Mouse (Mus musculus) frontal cortex, postnatal 14 days (tissue): ENCODE results near the gene Itgb3.

Experiments used
- DNase-seq, 2 experiments: peaks; one replicate each; pipeline ENCODE4 v3.0.0; 2022; ENCODE audit warnings: low spot score in 2 of 2

Itgb3 gene

DNA sequence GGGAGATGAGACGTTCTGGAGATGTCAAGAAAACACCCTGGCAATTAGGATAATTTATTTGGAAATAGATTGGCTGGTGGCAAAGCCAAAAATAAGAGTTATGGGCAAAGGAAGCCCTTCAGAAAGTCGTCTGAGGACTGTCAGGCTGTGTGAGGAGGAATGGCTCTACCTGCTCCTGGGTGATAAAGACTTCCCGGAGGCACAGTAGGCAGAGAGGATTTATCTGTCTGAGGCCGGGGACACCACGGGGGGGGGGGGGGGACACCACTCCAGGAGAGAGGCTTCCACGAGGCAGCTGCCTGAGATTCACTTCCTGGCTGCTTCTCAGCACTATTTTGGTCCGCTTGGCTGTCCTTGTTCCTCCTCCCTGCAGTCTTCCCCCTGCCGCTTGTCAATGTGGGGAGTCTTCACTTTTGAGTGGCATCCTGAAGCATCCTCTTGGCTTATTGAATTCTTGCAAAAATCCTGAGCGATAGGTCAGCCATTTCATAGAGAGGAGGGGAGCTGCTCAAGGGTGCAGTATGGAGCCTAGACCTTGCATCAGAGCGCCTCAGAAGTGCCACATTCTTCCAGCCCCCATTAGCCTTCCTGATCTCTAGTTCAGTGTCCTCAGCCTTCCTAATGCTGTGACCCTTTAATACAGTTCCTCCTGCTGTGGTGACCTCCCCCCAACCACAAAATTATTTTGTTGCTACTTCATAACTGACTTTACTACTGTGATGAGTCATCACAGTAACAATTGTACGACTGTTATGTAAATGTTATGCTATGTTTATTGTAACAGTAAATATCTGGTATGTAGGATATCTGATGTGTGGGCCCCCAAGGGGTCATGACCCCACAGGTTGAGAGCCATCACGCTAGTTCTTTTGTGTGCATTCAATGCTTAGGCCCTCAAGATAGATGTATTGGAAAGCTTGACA is 14.5 kb downstream of the Itgb3 start:
- no peak for DNase-seq

DNA sequence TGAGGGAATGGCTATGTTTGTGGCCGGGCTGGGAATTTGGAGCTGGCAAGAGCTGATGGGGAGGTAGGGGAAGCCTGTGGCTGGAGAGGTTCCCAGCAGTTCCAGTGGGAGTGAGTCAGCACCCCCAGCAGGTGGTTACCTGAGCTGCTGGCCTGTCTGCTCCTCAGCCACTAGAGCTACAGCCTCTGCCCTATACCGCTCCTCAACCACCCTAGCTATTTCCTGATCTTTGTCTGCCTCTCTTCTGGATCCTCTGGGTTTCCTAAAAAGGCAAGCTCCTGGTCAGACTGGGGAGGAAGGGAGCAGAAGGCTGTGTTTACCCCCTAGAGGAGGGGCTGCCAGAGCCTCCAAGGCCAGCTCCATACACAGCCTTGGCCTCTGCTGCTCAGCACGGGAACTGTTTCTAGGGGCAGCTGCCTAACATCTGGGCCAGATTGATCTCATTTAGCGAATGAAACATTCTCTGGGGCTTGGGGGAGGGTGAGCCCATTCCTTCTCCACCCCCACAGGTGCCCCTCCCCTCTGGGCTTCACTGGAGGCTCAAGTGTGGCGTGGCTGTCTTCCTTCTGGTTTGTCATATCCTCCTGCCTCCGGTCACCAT is 17.1 kb downstream of the Itgb3 start:
- DNase-seq: no peak

DNA sequence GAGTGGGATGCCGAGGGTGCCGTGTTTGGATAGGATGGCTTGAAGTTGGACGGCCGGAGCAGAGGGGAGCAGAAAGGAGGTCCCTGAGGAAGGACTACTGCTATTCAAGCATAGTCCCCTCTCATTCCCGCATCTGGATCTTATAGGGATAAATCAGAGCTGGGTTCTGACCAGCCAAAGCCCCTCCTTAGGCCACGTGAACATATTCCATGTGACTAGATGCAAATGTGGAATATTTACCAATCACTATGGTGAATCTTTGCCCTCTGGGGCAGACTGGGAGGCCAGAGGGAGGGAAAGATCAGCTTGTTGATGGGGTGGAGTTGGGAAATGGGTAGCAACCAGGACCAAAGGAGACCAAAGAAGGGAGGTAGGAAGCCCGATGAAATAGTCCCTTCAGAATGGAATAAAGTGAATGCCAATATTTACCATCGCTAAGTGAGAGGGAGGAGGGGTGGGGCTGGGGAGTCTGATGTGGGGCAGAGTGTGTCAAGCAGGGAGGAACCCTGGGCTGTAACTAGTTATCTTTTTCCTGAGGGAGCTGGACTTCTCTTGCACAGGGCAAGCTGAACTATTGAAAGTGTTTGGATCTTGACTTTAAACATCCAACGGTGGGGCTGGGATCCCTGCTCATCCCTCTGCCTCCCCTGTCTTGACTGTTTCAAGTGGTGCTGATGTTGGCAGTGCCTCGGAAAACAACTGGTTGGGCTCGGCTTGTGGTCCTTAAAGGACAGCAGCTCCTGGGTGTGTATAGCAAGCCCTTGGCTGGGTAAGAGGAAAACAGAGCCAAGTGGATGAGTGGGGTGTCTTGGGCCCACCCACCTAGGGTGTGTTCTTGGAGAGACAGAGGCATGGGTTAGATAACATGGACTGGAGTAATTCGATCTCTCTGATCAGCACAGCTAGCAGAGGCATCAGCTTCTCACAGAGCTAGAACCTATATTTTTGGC is 17.9 kb downstream of the Itgb3 start:
- DNase-seq: no peak

DNA sequence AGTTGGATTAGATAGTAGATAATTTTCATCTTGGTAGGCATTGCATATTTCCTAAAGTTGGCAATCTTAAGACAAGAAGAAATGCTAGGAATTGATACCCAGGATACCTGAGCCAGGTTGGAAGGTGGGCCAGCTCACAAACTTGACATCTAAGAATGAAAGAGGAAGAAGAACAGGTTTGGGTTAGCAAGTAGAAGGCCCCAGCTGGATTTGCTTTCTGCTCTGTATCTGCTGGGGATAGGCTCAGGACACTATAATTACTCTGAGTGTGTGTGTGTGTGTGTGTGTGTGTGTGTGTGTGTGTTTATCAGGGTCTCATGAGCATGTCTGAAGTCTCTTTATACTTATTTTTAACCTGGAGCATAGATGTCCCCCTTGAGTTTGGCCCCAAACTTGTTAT is 18.8 kb downstream of the Itgb3 start:
- DNase-seq: no peak

DNA sequence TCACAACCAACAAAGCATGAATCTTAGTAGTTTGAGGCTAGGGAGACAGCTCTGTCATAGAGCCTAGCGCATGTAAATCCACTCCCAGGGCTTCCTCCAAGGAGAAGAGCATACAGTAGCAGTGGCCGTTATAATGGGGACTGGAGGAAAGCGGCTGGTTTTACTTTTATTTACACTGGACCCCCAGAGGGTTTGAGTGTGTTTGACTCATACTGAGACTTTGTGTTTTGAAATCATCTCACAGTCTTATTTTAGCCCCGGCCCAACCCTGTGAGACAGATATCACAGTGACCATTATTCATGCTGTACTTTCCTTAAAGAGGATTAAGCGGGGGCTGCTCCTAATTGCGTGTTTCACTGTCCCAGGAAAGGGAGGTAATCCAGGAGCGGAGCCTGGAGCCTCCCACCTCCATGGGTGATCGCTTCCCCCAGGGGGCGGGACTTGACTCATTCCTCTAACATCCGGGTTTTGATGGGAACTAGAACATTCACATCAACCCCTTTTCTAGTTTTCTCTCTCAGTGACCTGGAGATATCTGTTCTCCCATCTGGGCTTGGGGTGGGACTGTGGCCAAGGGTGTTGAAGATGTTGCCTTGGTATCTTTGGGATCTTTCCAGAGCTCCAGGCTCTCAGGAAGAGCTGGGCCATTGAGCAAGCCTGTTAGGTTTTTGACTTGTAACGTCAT is 20.0 kb downstream of the Itgb3 start:
- DNase-seq: no peak

DNA sequence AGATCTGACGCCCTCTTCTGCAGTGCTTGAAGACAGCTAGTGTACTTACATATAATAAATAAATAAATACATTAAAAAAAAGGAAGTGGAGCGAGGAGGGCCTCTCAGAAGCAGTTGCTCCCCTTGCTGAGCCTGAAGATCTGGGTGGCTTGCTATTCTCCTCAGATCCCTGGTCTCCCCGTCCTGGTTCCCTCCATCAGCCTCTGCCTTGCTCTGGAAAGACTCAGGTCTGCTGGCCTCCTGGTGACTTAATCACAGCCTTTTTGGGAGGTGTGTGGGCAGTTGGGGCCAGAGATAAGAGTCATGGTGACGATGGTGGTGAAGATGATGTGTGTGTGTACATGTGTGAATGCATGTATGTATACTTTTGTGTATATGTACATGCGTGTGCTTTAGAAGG is 20.8 kb downstream of the Itgb3 start:
- DNase-seq: no peak

DNA sequence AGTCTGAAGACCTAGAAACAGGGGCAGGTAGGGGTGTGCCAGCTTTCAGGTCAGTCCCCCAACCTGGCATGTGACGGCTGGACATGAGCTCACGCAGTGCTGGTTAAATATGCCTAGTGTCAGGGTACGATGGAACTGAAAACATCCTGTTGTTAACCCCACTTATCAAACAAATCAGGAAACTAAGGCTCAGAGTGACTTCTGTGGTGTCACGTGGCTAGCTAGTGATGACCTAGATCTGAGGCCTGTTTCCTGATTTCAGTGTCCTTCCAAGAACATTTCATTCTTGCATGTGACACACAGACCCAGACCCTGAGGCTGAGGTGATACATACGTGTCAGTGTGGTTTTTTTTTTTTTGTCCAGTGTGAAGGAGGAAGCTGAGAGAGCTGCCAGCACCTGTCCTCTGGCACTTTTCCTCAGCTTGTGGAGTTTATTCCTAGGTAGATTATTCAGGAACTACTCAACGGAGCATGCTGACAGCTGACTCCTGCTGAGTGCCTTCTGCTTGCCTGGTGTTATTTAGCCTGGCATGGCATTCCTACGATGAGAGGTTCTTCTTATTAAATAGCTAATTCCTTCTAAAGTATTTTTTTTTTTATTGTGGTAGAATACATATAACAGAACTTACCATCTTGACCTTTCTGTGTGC is 22.5 kb downstream of the Itgb3 start:
- DNase-seq: no peak

DNA sequence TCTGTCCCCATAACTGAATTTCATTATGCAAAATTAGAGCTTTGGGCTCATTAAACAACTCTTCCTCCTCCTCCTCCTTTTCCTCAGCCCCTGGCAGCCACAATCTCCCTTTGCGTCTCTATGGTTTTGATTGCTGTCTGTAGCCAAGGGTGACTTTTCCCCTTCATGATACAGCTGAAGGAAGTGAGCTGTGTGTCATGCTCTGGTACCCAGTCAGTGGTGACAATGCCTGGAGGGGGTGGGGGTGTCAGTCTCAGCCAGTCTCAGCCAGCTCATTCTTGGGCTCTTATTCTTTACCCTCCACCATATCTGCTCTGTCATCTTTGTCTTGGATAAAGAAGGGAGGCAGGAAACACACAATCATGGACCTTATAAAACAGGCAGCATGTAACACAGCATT is 23.5 kb downstream of the Itgb3 start:
- DNase-seq: no peak

DNA sequence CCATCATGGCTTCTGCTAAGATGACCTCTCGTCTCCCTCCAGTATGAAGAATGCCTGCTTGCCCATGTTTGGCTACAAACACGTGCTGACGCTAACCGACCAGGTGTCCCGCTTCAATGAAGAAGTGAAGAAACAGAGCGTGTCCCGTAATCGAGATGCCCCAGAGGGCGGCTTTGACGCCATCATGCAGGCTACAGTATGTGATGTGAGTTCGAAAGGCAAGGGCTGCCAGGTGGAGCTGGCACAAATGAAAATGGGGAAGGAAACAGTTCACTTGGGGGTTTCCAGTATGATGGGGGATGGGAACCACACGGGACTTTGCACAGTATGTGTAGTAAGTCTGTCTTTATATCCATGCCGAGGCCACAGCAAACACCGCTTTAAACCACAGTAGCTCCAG is 29.2 kb downstream of the Itgb3 start:
- no peak for DNase-seq

DNA sequence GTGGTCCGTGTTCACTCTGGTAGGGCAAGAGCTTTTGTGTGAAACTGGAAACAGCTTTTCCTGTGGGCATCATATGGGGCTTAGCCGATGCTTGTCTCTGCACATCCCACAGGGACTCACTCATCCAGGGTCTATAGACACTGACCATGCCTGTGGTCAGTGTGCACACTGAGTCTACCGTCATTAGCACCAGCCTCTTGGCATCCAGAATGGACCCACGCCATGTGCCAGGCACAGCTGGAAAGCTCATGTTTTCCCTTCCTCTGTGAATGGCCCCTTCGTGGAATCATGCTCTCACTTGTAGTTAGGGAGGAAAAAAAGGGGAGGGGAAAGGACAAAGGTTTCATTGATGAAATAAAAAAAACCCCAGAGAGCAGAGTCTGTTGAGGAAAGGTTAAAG is 30.2 kb downstream of the Itgb3 start:
- DNase-seq: no peak

DNA sequence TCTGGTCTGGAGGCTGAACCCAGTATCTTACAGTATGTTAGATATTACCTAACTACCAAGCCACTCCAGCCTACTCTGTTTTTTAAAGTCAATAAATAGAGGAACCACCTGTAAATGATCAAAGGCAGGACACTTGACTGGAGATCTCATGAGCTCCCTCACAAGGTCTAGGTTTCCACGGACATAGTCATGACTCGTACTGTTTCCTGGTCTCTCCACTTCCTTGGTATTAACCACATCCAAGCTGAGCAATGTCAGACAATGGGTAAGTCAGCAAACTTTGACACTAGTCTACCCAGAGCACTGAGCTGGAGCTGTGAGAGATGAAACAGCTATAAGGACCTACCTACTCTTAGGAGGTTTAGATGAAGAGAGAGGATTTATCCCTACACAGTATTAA is 31.1 kb downstream of the Itgb3 start:
- DNase-seq: no peak

DNA sequence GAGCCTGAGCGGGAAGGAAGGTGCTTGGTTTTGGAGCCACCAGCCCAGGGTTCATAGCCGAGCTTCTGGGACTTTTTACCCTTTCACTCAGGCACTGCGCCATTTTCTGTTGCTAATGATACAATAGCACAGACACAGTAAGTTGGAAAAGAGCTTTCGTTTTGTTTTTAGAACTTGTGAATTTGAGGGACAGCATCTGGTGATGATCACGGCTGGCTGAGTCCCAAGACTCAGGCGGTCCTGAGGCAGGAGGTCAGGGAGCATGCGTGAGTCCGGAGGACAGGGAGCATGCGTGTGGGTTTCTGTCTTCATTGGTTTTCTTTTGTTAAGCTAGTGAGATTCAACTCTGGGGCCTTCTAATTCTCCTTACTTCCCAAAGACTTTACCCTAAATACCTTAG is 31.8 kb downstream of the Itgb3 start:
- DNase-seq: no peak

DNA sequence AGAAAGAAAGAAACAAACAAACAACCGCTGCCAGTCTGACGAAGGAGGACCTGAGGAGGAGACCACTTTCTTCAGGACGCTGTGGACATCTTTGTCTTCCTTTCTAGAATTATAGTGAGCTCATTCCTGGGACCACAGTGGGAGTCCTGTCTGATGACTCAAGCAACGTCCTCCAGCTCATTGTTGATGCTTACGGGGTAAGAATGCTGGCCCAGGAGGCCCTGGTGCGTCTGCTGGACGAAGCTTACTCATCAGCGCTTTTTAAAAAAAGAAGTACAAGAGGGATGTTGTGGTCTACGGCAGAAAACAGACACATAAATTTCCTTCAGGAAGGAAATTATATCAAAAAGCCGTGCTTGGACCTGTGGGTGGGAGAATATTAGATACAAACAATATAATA is 33.1 kb downstream of the Itgb3 start:
- no peak for DNase-seq

DNA sequence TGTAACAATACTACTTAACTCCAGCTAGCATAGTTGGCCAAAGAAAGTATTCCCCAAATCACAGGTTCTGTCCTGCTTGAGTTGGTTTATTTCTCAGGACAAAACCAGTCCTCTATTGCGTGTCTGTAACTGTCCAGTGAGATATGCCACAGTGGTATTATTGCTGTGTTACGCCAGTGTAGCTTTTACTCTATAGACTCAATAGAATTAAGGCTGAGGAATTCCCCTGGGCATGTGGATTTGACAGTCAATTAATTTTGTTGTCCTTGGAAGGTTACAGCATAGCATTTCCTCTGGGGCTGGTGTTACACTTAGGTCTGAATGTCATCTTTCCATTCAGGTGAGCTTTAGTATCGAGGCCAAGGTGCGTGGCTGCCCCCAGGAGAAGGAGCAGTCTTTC is 35.4 kb downstream of the Itgb3 start:
- no peak for DNase-seq

DNA sequence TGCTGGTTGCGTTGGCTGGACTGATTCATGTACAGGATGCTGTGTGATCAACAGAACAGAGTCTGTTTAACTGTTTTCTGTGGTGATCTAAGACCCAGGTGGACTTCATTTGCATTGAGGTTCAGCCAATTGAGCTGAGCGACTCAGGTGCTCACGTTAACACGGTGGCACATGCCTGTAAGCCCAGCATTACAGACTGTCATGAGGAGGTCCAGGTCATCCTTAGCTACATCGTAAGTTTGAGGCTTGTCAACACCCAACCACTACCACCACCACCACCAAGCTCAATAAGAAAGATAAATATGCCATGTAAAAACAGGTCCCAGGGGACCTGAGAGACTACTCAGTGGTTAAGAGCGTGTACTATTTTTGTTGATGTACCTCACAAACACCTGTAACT is 37.6 kb downstream of the Itgb3 start:
- no peak for DNase-seq

DNA sequence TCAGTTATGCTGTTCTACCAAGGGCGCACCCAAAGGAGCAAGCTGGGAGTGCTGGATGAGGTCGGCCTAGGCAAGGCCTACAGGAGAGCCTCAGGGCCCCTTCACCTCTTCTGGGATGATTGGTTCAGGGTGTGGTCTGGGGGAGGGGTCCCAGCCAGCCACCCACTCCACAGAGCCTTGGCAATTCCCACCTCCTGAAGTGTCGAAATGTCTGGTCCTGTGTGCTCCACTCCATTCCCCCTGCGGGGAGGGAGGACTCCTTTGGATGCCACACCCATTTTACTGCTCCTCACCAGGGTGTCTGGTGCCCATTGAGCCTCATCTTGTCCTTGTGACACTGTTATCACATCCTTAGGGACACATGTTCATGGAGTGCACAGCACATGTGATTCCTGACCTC is 38.4 kb downstream of the Itgb3 start:
- DNase-seq: no peak

DNA sequence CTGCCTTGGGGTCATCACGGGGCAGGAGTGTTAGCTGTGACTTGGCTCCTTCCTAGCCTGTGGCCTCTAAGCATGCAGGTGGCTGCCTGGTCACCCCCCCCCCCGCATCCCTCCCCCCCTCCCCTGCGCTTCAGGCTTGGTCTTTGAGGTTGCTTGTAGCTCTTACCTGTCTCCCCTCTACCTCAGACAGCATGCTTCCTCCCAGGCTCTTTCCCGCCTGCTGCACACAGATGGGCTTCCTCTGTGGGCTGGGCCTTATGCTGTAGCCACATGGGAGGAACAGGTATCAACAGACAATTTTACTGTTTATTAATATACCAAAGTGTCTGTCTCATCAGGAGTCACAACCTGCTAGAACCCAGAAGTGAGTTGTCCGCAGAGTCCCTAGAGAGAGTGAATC is 38.8 kb downstream of the Itgb3 start:
- DNase-seq: no peak

DNA sequence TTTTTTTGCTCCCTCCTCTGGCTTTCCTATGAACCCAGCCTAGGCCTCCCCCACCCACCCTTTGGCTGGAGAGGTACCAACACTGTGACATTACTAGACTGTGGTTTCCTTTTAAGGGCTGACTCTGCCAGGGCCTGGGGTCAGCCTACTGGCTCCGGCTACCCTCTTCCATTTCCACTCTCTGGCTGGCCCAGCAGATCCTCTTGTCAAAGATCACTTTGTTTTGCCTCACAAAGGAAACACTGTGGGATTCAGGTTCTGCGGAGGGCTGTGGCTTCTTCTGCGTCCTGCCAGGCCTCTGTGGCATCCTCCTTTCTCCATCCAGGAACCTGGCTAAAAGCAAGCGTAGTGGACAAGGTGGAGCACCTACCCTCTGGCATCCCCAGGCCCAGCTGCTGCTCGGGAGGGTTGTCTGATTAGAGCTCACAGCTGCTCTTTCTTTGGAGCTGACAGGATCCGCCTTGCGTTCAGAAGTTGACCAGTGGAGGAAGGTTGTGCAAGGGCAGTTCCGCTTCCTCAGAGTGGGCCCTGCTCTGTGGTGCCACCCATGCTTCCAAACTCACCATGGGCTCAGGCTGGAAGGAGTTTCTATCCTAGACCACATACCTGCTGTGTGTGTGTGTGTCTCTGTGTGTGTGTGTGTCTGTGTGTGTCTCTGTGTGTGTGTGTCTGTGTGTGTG is 39.5 kb downstream of the Itgb3 start:
- DNase-seq: no peak

DNA sequence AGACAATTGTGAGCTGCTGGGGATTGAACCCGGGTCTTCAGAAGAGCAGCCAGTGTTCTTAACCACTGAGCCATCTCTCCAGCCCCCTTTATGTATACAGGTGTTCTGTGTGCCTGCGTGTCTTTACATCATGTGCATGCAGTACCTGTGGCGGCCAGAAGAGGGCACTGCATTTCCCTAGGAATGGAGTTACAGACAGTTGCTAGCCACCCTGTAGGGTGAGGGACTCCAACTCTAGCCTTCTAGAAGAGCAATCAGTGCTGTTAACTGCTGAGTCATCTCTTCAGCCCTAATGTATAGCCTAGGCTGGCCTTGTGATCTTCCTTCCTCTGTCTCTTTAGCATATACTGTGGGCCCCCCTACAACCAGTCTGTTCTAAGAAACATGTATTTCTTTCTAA is 40.8 kb downstream of the Itgb3 start:
- DNase-seq: no peak

DNA sequence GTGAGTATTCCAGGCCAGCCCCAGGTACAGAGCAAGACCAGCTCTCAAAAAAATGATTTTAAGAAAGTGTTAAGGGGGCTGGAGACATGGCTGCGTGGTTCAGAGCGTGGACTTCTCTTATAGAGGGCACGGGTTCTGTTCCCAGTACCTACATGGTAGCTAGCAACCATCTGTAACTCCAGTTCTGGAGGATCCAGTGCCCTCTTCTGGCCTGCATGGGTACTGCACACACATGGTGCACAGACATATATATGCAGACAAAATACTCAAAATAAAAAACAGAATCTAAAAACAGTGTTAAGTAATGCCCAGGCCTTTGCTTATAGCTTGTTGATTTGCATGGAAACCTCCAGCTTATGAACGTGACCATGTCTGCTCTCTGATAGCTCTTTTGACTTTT is 52.8 kb downstream of the Itgb3 start:
- no peak for DNase-seq

DNA sequence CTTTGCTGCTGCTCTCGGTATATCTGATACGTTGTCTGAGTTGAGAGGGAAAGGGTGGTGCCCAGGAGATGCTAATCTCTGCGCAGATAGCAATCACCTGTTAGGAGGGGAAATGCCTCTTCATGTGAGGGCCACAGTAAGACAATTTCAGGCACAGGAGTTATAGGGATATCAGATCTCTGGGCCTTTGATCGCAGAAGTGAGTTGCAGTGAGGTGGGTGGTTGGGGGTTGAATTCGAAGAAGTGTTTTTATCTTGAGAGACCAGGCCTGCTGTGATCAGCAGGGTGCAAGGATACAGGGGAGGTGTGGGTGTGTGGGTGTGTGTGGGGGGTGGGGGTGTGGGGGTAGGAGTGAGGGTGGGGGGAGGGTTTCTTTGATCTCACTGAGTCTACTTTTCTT is 53.3 kb downstream of the Itgb3 start:
- DNase-seq: no peak
